In genomic region chr1:135714901-135715609, GRCm38 (mm10) we compare ENCODE assay signal across 19 mouse cellular contexts. TPM values are rescaled to one million over a fixed set of nuclear protein-coding genes. Genes with fewer than 3 reads are reported as not detected.
DNase-seq lines count a peak whose midpoint lies in the region; ATAC-seq and TF ChIP-seq lines count a peak whose summit lies in the region.
"Had no signal": no experiment of that assay in that cellular context is flagged by ENCODE, and none has a peak within 500 bp of the region (broad histone marks: within the 10 kb centered on the region; RNA-seq: fewer than 3 reads in every experiment).

No protein-coding gene starts in this region.

- TF ChIP-seq POLR2A in kidney, adult 2 months (IDR thresholded peaks at IDR 0.05; ENCODE audit: low read depth, low read length) = no peak

- in situ Hi-C loops in Patski (cut with MboI; ENCODE audit: low pct_unique_long_range_greater_than_20kb) = loop anchor here (5.0 kb wide), 1 partner anchor 37 kb away; no protein-coding TSS in a partner anchor

- no peak for TF ChIP-seq EP300 in heart, postnatal 0 days (IDR thresholded peaks at IDR 0.05; ENCODE audit: low read depth)

- H3K27me3 ChIP-seq in heart, postnatal 0 days (ENCODE audit: control insufficient read depth, insufficient read depth, low read length) = no peaks in the 10 kb centered on the region
- no peaks in the 10 kb centered on the region for H3K27me3 ChIP-seq in Patski
- H3K27me3 ChIP-seq in kidney, adult 2 months (replicated peaks; ENCODE audit: control insufficient read depth, insufficient read depth, low read length) = no peaks in the 10 kb centered on the region
- H3K27me3 ChIP-seq in forebrain, embryonic 13.5 days = no peaks in the 10 kb centered on the region

- no peak overlapping the region for H3K9ac ChIP-seq in heart, postnatal 0 days (replicated peaks; ENCODE audit: low read depth, low read length)
- H3K9ac ChIP-seq in forebrain, embryonic 13.5 days = no peak overlapping the region

- POLR2A ChIA-PET in Patski (lab: Charles Lee) = no interaction called here

- H3K27ac ChIP-seq in heart, postnatal 0 days (ENCODE audit: low read depth) = peak overlapping the region; percentile 63
- H3K27ac ChIP-seq in kidney, adult 2 months (ENCODE audit: insufficient read depth, low read depth, low read length) = no peak overlapping the region
- no peak overlapping the region for H3K27ac ChIP-seq in forebrain, embryonic 13.5 days
- H3K27ac ChIP-seq: hindbrain, postnatal 0 days had no signal

- no peaks in the 10 kb centered on the region for H3K9me3 ChIP-seq in heart, postnatal 0 days (replicated peaks; ENCODE audit: control insufficient read depth, low read length)
- H3K9me3 ChIP-seq in forebrain, embryonic 13.5 days (replicated peaks) = no peaks in the 10 kb centered on the region

- 23% methylated on average over 3 of the region's 3 CpGs for WGBS in heart, postnatal 0 days
- WGBS in kidney, adult 2 months = 82% methylated on average over 3 of the region's 3 CpGs
- WGBS in forebrain, embryonic 13.5 days = 64% methylated on average over 3 of the region's 3 CpGs

- no peak overlapping the region for H3K4me2 ChIP-seq in heart, postnatal 0 days (ENCODE audit: low read depth, low read length)
- no peak overlapping the region for H3K4me2 ChIP-seq in forebrain, embryonic 13.5 days

- DNase-seq in heart, postnatal 0 days (ENCODE audit: low spot score) = no peak
- DNase-seq in heart, adult 9 months (ENCODE audit: low spot score in 2 of 2) = no peak
- peak; percentile 48 for DNase-seq in Patski (ENCODE audit: low read depth, low spot score)
- no peak for DNase-seq in kidney, adult 2 months
- no peak for DNase-seq in gastrocnemius, adult 18-20 months (ENCODE audit: low spot score)
- DNase-seq: adrenal gland, postnatal 25 days; cerebellum, postnatal 14 days; kidney, adult 18-20 months; kidney, postnatal 25 days; layer of hippocampus, postnatal 36 days; lung, adult 18-20 months; lung, postnatal 4 days; right cerebral cortex, postnatal 14 days; thymus, postnatal 25 days had no signal

- CTCF ChIA-PET in Patski (lab: Charles Lee) = interaction anchor here (1.4 to 10.3 kb wide), 3 partner anchors 39 to 74 kb away, joined by 5 to 118 read pairs (median 6); no protein-coding TSS in a partner anchor

- no peak for TF ChIP-seq CTCF in heart, postnatal 0 days (IDR thresholded peaks at IDR 0.05; ENCODE audit: low read depth)
- no peak for TF ChIP-seq CTCF in Patski (IDR thresholded peaks at IDR 0.05)
- no peak for TF ChIP-seq CTCF in kidney, adult 2 months (conservative IDR thresholded peaks at IDR 0.05; ENCODE audit: insufficient read depth, insufficient read length, low read depth, low read length)

- no peaks in the 10 kb centered on the region for H3K36me3 ChIP-seq in heart, postnatal 0 days (replicated peaks; ENCODE audit: control insufficient read depth, insufficient read depth, low read length)
- no peaks in the 10 kb centered on the region for H3K36me3 ChIP-seq in kidney, adult 2 months (ENCODE audit: control insufficient read depth, insufficient read depth, low read length)
- H3K36me3 ChIP-seq in forebrain, embryonic 13.5 days (ENCODE audit: poor library complexity, severe bottlenecking) = no peaks in the 10 kb centered on the region

- H3K4me1 ChIP-seq in heart, postnatal 0 days (ENCODE audit: control insufficient read depth, insufficient read depth) = peaks cover 6% of the 10 kb centered on the region
- H3K4me1 ChIP-seq in kidney, adult 2 months (ENCODE audit: control insufficient read depth, insufficient read depth, low read length) = peaks cover 6% of the 10 kb centered on the region
- H3K4me1 ChIP-seq in forebrain, embryonic 13.5 days = no peaks in the 10 kb centered on the region; the same call in 1 of the 2 replicates

- H3K4me3 ChIP-seq in heart, postnatal 0 days (ENCODE audit: low read depth, low read length) = no peak overlapping the region
- no peak overlapping the region for H3K4me3 ChIP-seq in kidney, adult 2 months (ENCODE audit: insufficient read depth, low read depth, low read length)
- H3K4me3 ChIP-seq in forebrain, embryonic 13.5 days = no peak overlapping the region

- ATAC-seq in heart, postnatal 0 days (ENCODE audit: insufficient read depth, low read depth) = peak; percentile 60
- ATAC-seq in Patski = peak; percentile 83
- peak; percentile 15; the same call in 1 of the 2 replicates for ATAC-seq in granulocyte monocyte progenitor cell, adult 5-6 weeks (replicated peaks; ENCODE audit: poor library complexity, severe bottlenecking)
- peak; percentile 57 for ATAC-seq in megakaryocyte progenitor cell, adult 5-6 weeks (replicated peaks; ENCODE audit: poor library complexity)
- no peak for ATAC-seq in forebrain, embryonic 13.5 days
- ATAC-seq: hindbrain, postnatal 0 days; midbrain, embryonic 16.5 days had no signal

RNA-seq across cellular contexts. Expression of gene Csrp1, which starts 4.8 kb away (rescaled TPM):
- 529 and 840 TPM in 2 replicates for total RNA-seq in heart, postnatal 0 days (2014; rRNA removed; ENCODE audit: low replicate concordance)
- polyA plus RNA-seq in heart, postnatal 0 days (2015; fragmentation: Nextera tagmentation; extraction: Ambion mirVana) = 128 and 145 TPM in 2 replicates
- polyA plus RNA-seq in Patski (2021) = 227 TPM
- total RNA-seq in granulocyte monocyte progenitor cell, adult 5-6 weeks (2014; fragmentation: Nextera tagmentation) = 130 and 138 TPM in 2 replicates
- total RNA-seq in granulocyte monocyte progenitor cell, adult 5-6 weeks (2017) = 104 and 135 TPM in 2 replicates
- 103 and 106 TPM in 2 replicates for total RNA-seq in megakaryocyte progenitor cell, adult 5-6 weeks (2015)
- total RNA-seq in megakaryocyte progenitor cell, adult 5-6 weeks (2017) = 104 and 113 TPM in 2 replicates
- 122 and 124 TPM in 2 replicates for polyA plus RNA-seq in kidney, adult 2 months (2012; rRNA removed)
- 19.8 and 21.7 TPM in 2 replicates for polyA plus RNA-seq in forebrain, embryonic 13.5 days (2015; fragmentation: Nextera tagmentation; extraction: Ambion mirVana)
- total RNA-seq in gastrocnemius, adult 18-20 months (2021) = 10 to 100 TPM; 21.6 to 31.7 TPM

RNA-seq across cellular contexts. Expression of gene Phlda3, which starts 50.9 kb away (rescaled TPM):
- total RNA-seq in heart, postnatal 0 days (2014; rRNA removed; ENCODE audit: low replicate concordance) = 87.5 and 130 TPM in 2 replicates
- 65.5 and 67.2 TPM in 2 replicates for polyA plus RNA-seq in heart, postnatal 0 days (2015; fragmentation: Nextera tagmentation; extraction: Ambion mirVana)
- 104 TPM for polyA plus RNA-seq in Patski (2021)
- total RNA-seq in granulocyte monocyte progenitor cell, adult 5-6 weeks (2014; fragmentation: Nextera tagmentation) = 1.9 TPM in 1 of 2 replicates, not detected in the other
- 0.17 and 1.0 TPM in 2 replicates for total RNA-seq in granulocyte monocyte progenitor cell, adult 5-6 weeks (2017)
- 0.61 and 1.1 TPM in 2 replicates for total RNA-seq in megakaryocyte progenitor cell, adult 5-6 weeks (2015)
- total RNA-seq in megakaryocyte progenitor cell, adult 5-6 weeks (2017) = not detected in 2 replicates
- polyA plus RNA-seq in kidney, adult 2 months (2012; rRNA removed) = 37.2 and 40.0 TPM in 2 replicates
- polyA plus RNA-seq in forebrain, embryonic 13.5 days (2015; fragmentation: Nextera tagmentation; extraction: Ambion mirVana) = 12.1 TPM in 2 replicates
- 100 to 1,000 TPM; 152 to 154 TPM for total RNA-seq in gastrocnemius, adult 18-20 months (2021)

Comparison
In these comparisons a context has a peak if more than half of its experiments do, and no peak if none do; other contexts are left out.
1. RNA of gene Phlda3, which starts 50.9 kb away (total RNA-seq): 152 to 154 TPM in gastrocnemius, adult 18-20 months and 87.5 to 130 TPM in heart, postnatal 0 days; 0.61 to 1.1 TPM in megakaryocyte progenitor cell, adult 5-6 weeks and 0.17 to 1.9 TPM in granulocyte monocyte progenitor cell, adult 5-6 weeks; every median in the first group is over 10 times any median in the second.